Mouse (Mus musculus): Measurements from ENCODE around the gene Spag7.

Spag7 gene

DNA sequence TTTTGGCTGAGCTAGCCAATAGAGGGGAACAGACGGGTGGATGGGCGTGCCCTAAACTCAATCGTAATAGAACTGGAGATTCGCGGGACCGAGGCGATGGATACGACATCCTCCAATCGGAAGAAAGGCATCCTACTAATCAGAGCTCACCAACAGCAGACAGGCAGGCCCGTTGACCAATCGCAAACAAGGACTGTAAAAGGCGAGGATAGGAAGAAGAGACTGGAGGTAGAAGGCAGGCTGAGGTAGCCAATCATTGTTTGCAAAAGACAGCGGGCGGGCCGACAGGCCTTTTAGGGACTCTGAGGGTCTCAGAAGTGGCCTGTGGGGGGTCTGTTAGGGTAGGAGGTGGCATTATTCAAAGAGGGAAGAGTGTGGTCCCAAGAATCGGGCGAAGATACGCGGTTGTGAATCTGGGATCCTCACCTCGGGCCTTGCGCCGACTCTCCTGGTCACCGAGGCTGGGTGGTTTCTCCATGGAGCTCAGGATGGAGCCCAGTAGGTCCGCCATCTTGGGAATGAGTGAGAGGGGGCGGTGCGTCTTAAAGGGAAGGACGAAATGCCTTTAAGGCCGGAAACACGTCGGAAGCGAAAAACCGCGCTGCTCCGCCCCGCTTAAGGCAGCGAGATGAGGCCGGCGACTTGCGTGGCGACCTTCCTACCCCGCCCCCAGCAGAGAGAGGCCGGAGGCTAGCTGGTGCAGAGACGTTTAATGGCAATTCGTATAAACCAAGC is at the start of gene Spag7:
Gene Spag7, minus strand, starts transcription at position 646 of the 735 bp plus-strand sequence.
- DNase-seq = peak; percentile 91

DNA sequence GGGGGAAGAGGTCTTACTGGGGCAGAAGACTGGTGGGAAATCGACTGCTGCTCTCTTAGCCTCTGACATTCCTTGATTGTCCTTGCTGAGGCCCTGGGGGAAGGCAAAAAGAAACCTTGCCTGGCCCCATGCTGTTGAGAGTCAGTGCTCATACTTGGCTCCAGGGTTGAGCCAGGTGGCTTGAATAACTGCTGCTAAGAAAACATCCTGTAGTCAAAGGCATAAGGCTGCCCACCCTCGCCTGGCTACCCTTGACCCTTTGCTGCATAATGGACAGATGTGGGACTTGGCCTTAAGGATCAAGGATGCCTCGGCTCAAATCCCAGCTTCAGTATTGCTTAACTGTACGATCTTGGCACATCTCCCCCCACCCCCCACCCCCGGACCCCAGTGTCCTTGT is 49.3 kb upstream of the Spag7 start:
- DNase-seq = no peak

- no peak for DNase-seq
Measured at GRCm38 (mm10) chr11:70715832-70716231, 46.6 kb upstream of the Spag7 start.

GRCm38 (mm10) chr11:70713222-70713621 is 44.0 kb upstream of the Spag7 start:
- DNase-seq = no peak

DNA sequence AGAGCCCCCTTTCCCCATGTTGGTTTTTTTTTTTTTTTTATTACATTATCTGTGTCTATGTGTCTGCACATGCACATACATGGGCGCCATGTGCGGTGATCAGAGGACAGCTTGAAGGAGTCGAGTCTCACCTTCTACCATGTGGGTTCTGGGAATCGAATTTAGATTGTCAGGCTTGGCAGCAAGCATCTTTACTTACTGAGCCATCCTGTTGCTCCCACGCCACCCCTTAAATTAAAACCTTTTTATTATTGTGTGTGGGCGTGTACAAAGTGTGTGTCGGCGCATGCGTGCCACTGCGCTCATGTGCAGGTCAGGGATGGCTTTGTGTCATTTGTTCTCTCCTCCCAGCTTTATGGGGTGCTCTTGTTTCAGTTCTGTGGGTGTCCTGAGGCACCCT is 41.8 kb upstream of the Spag7 start:
- no peak for DNase-seq

GRCm38 (mm10) chr11:70706127-70706526 is 36.9 kb upstream of the Spag7 start:
- DNase-seq = no peak

DNA sequence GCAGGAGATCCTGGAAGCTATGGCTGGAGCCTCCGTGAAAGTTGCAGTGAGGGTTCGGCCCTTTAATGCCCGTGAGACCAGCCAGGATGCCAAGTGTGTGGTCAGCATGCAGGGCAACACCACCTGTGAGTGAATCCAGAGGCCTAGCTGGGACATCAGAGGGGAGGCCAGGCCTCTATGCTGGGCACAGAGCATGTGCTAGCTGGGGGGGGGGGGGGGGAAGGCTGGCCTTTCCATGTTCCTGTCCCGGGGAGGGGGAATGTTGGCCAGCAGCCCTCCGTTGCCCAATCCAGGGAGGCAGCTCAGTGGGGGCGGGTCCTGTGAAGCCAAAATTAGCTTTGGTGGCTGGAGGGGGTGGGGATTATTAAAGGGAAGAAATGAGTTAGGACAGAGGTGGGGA is 33.6 kb upstream of the Spag7 start:
- DNase-seq = no peak

GRCm38 (mm10) chr11:70701984-70702733 is 32.9 kb upstream of the Spag7 start:
- no peak for DNase-seq

GRCm38 (mm10) chr11:70701221-70701955 is 32.2 kb upstream of the Spag7 start:
- DNase-seq = peak; percentile 26

DNA sequence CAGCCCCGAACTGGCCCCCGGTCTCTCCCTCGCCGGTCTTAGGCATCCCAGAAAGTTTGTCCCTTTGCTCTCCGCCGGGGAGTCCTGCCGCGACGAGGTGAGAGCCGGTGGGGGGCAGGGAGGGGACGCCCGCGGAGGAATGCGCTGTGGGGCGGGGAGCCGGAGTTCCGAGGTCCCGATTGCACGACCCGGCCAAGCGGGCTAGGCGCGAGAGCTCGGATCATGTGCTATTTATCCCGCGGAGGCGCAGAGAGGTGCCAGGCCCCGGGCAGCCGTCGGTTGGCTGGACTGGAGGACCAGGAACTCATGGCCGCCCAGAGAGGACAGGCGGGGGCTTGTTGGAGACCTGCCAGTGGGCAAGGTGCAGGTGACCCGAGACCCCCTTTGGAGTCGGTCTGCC is 31.4 kb upstream of the Spag7 start:
- DNase-seq = peak; percentile 74

DNA sequence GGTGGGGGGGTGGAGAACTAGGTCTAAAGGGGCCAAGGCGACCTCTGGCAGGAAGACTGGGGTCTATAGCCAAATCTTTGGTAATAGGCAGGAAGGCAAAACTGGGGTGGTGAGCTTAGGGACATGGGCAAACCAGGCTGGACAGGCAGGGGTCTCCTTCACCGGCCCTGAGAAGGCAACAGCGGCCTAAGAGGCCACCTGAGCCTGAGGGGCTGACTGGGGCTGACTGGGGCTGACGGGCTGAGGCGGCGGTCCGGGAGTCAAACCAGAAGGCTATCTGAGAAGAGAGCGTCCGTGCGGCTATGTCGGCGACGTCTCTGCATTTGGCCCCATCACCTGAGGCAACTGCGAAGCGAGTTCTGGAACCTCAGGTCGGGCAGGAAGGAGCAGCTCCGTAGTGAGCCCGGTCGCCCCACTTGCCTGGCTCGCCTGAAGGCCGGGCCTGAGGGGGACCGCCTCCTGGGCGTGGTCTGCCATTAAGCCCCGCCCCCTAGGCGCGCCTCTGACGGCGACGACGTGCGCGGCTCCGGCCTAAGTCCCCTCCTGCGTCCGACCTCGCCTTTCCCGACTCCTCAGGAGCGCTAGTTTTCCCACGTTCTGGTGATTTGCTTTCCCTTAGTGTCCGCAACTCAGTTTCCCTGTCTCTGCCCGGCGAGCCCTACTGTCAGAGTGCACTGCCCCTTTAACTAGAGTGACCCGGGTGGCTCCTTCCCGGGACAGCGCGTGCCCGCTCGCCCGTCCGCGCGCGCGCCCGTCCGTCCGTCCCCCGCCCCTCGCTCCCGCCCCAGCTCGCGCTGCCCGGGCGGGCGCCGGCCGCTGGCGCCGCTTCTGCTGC is 30.7 kb upstream of the Spag7 start, which contains the start of the genes Inca1 and Kif1c:
Gene Inca1, minus strand, starts transcription at position 434 of the 835 bp plus-strand sequence.
Gene Kif1c, plus strand, starts transcription at position 827 of the 835 bp plus-strand sequence.
- DNase-seq = peak; percentile 98

DNA sequence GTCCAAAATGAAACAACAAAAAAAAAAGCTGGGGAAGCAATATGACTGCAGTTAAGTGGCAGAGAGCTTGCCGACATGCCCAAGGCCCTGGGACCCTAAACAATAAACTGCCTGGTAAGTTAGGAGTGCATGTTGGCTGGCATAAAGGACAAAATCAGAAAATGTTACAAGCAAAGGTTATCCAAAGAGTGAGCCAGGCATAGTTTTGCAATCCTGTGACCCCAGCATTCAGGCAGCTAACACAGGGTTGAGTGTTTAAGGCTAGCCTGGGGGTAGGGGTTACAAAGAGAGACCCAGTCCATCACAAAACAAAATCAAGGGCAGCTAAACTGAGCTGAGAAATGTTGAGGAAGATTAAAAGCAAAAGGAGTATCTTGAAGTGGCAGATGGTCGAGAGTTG is 29.8 kb upstream of the Spag7 start:
- DNase-seq = no peak

DNA sequence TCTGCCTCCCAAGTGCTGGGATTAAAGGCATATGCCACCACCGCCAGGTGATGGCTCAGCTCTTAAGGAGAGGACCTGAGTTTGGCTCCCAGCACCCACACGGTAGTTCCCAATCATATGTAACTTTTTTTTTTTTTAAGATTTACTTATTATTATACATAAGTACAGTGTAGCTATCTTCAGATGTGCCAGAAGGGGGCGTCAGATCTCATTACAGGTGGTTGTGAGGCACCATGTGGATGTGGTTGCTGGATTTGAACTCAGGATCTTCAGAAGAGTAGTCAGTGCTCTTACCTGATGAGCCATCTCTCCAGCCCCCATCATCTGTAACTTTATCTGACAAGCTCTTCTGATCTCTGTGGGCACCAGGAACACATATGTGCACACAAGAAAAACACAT is 28.2 kb upstream of the Spag7 start:
- DNase-seq = peak; percentile 39

GRCm38 (mm10) chr11:70693504-70693903 is 24.3 kb upstream of the Spag7 start:
- no peak for DNase-seq

GRCm38 (mm10) chr11:70689578-70689977 is 20.4 kb upstream of the Spag7 start:
- no peak for DNase-seq

GRCm38 (mm10) chr11:70688372-70688771 is 19.2 kb upstream of the Spag7 start:
- no peak for DNase-seq

GRCm38 (mm10) chr11:70687601-70688199 is 18.5 kb upstream of the Spag7 start, which contains the start of gene Camta2:
Gene Camta2, minus strand, starts transcription at chr11:70688105.
- peak; percentile 95 for DNase-seq

DNA sequence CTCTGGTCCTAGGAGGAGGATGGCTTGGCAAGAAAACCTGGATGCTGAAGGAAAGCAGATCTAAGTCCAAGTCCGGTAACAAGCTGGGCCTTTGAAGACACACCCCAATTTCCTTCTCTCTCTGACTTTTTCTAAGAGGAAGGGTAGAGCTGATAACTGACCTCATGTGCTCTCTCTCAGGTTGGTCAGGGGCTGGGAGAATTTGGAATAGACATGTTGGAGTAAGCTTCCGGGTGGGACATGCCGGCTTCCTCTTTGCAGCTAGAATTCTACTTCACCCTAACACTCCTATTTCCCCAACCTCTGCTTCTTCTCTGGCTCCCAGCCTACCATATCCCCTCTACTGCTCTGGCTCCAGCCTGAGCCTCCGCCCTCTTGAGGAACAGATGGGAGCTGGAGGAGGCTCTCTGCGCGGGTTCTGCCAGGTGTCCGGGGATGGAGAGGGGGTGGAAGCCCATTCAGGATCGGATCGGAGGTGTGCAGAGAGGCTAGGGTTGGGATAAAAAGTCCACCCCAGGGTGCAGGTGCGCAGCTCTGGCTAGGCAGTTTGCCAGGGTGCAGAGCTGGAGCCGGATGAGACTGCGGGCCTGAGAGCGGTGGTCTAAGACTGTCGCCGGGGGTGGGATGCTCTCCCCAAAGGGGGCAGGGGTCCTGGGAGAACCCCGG is 17.8 kb upstream of the Spag7 start:
- DNase-seq = no peak

DNA sequence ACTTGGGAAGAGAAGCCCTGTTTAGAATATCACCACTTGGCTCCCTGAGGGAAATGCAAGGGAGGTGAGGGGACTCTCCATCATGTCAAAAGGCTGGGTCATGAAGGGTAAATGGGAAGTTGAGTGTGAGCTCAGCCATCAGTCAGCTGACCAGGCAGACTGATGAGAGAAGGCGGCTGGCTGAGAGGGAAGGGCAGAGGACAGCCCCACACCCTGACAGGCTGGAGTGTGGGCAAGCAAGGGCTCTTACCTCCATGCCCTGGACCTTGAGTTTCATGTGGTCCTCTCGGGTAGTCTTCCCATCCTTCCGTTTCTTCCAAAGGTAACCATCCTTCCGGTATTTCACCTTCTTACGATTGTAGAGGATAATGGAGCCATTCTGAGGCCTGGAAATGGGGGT is 14.4 kb upstream of the Spag7 start:
- no peak for DNase-seq

DNA sequence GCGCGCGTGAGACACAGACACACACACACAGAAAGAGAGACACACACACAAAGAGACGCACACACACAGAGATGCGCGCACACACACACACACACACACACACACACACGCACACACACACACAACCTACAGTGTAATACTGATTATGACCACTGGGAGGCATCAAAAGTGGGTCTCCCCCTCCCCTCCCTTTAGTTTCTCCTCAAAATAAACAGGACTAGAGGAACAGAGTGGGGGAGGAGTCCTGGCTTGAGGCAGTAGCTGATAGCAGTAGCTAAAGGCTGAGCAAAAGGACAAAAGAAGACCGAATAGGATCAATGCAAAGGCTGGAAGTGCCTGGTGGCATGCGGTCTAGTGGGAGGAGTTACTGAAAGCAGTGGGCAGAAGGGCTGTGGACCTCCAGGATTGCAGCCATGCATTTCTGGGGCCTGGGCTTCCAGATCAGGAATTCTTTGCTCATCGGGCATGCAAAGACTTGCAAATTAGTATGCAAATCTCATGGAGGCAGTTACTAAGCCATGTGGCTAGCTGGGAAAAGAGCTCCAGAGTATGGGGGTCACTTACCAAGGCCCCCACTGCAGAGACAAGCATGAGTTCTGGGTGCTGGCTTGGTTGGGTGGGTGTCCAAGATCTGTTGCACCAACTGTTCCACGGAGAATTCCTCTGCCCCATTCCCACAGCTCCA is 12.8 kb upstream of the Spag7 start:
- peak; percentile 46 for DNase-seq

GRCm38 (mm10) chr11:70681170-70681569 is 12.0 kb upstream of the Spag7 start:
- no peak for DNase-seq
